Mouse (Mus musculus) heart, embryonic 10.5 days (tissue): ENCODE measurements around the gene Disc1. TPM values are rescaled to one million over a fixed set of nuclear protein-coding genes. Genes with fewer than 3 reads are reported as not detected.
A peak's percentile ranks its signal among the peaks of the same experiment; 100 is the strongest.

Experiments
- DNase-seq: peaks from one replicate; pipeline ENCODE4 v3.0.0-alpha.2; 2017; ENCODE audit warnings: low spot score
- H3K27ac ChIP-seq: fragments of 300-500 bp; sonication (generic); 2 replicates; pipeline ENCODE4 v1.5.1; 2016; ENCODE audit warnings: mild to moderate bottlenecking
- H3K27me3 ChIP-seq: fragments of 300-500 bp; sonication (generic); 2 replicates; pipeline ENCODE4 v1.6.1; 2016; ENCODE audit warnings: mild to moderate bottlenecking; ENCODE audit not compliant: poor library complexity, insufficient read depth, severe bottlenecking
- H3K36me3 ChIP-seq: fragments of 300-500 bp; sonication (generic); 2 replicates; pipeline ENCODE4 v1.6.1; 2016; ENCODE audit warnings: mild to moderate bottlenecking, moderate library complexity
- H3K4me1 ChIP-seq: fragments of 300-500 bp; sonication (generic); 2 replicates; pipeline ENCODE4 v1.6.1; 2016; ENCODE audit warnings: mild to moderate bottlenecking
- H3K4me3 ChIP-seq: fragments of 300-500 bp; sonication (generic); 2 replicates; pipeline ENCODE4 v1.5.1; 2016; ENCODE audit warnings: mild to moderate bottlenecking, moderate library complexity
- H3K9me3 ChIP-seq: fragments of 300-500 bp; sonication (generic); 2 replicates; pipeline ENCODE4 v1.6.1; 2016; ENCODE audit warnings: mild to moderate bottlenecking, moderate library complexity
- WGBS: fragments of 180-500 bp; shearing (Covaris S2); methylation state at CpG from one replicate; pipeline ENCODE4 v1.1.7; 2016; 5-methylcytosine and 5-hydroxymethylcytosine counted together
- microRNA-seq: library from miRNA; unstranded; fragments of <30 nt; microRNA quantifications from one replicate; pipeline ENCODE4, GENCODE M21; 2017
- polyA plus RNA-seq: library from polyadenylated mRNA; unstranded; fragments of >200 nt; fragmentation: Nextera tagmentation; extraction: Ambion mirVana; gene quantifications from 2 replicates; pipeline ENCODE4 v1.2.1, GENCODE M21; 2016

Gene Disc1
- polyA plus RNA-seq, 1 experiment from 2014 or later, result 2.8 TPM

GRCm38 (mm10) chr8:125299248-125299647 lies 245.3 kb downstream of the Disc1 start:
- H3K4me1 ChIP-seq, result peaks cover 29% of the 10 kb centered on the region
- WGBS, result 38% methylated on average over 4 of the region's 4 CpGs
- DNase-seq, result no peak

GRCm38 (mm10) chr8:125301931-125302361 lies 248.0 kb downstream of the Disc1 start:
- Histone ChIP-seq H3K36me3 (0 out of 2 replicates have a peak, but pooled peaks cover 2% of the 10 kb centered on the region), H3K4me3 (no peak overlapping the region), H3K9me3 (no peaks in the 10 kb centered on the region), H3K27ac (no peak overlapping the region), H3K27me3 (no peaks in the 10 kb centered on the region), H3K4me1 (peaks cover 22% of the 10 kb centered on the region)
- 74% methylated on average over 8 of the region's 8 CpGs for WGBS
- no peak for DNase-seq

More at GRCm38 (mm10) chr8:125299248-125299647, 245.3 kb downstream of the Disc1 start:
- Histone ChIP-seq H3K4me3 (no peak overlapping the region), H3K27ac (0 out of 2 replicates have a peak overlapping the region, but pooled peaks have one; percentile 10), H3K27me3 (0 out of 2 replicates have a peak, but pooled peaks cover 6% of the 10 kb centered on the region), H3K36me3 (no peaks in the 10 kb centered on the region), H3K9me3 (no peaks in the 10 kb centered on the region)

- Histone ChIP-seq H3K9me3 (no peaks in the 10 kb centered on the region), H3K27ac (no peak overlapping the region), H3K4me3 (no peak overlapping the region), H3K4me1 (peaks cover 27% of the 10 kb centered on the region), H3K36me3 (0 out of 2 replicates have a peak, but pooled peaks cover 2% of the 10 kb centered on the region), H3K27me3 (no peaks in the 10 kb centered on the region)
- WGBS, result 90% methylated on average over 10 of the region's 10 CpGs
- no peak for DNase-seq
These were observed 252.7 kb downstream of the Disc1 start for GRCm38 (mm10) chr8:125306665-125307064.

GRCm38 (mm10) chr8:125309985-125310384 lies 256.0 kb downstream of the Disc1 start:
- no peak for DNase-seq

More at GRCm38 (mm10) chr8:125309985-125310384, 256.0 kb downstream of the Disc1 start:
- Histone ChIP-seq H3K36me3 (0 out of 2 replicates have a peak, but pooled peaks cover 2% of the 10 kb centered on the region), H3K27me3 (no peaks in the 10 kb centered on the region), H3K9me3 (no peaks in the 10 kb centered on the region), H3K27ac (no peak overlapping the region), H3K4me1 (peaks cover 54% of the 10 kb centered on the region), H3K4me3 (no peak overlapping the region)
- WGBS, result 86% methylated on average over 14 of the region's 14 CpGs

Small RNA genes lying within 50 kb of the gene (microRNA-seq; reads per million reads assigned to microRNA genes)
- gene Gm22197, result not detected

Other genes starting within 250 kb of the Disc1 start
- 132 and 134 TPM in 2 replicates for gene Gnpat, start 191.2 kb upstream of the Disc1 start, polyA plus RNA-seq
- gene 2810004N23Rik, start 191.1 kb upstream of the Disc1 start, polyA plus RNA-seq, result 66.0 and 67.5 TPM in 2 replicates
- gene Exoc8, start 156.5 kb upstream of the Disc1 start, polyA plus RNA-seq, result 7.8 and 8.0 TPM in 2 replicates
- gene Sprtn, start 156.3 kb upstream of the Disc1 start, polyA plus RNA-seq, result 9.5 and 9.7 TPM in 2 replicates
- 13.2 and 17.0 TPM in 2 replicates for gene Egln1, start 104.9 kb upstream of the Disc1 start, polyA plus RNA-seq
- gene Tsnax, start 41.2 kb upstream of the Disc1 start, polyA plus RNA-seq, result 106 and 118 TPM in 2 replicates